Mouse (Mus musculus): Measurements from ENCODE around the gene Grb10.

Grb10 gene

DNA sequence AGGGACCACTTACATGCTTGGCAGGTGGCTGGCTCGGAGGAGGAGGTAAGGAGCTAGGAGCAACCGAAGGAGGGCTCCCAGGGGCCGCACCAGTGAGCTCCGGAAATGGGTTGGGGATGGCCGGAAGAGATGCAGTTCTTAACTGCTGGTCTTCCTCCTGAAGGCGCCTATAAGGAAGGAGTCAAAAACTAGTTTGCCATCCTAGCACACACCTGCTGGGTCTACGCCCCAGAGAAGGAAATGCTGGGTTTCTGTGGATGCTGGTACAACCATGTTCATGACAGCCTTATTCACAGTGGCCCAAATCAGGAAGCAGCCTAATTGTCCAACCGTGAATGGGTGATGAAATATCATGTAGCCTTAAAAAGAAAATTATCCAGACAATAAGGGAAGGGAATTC is 71.0 kb downstream of the Grb10 start:
- no peak for DNase-seq (ENCODE audit: low read depth)

DNA sequence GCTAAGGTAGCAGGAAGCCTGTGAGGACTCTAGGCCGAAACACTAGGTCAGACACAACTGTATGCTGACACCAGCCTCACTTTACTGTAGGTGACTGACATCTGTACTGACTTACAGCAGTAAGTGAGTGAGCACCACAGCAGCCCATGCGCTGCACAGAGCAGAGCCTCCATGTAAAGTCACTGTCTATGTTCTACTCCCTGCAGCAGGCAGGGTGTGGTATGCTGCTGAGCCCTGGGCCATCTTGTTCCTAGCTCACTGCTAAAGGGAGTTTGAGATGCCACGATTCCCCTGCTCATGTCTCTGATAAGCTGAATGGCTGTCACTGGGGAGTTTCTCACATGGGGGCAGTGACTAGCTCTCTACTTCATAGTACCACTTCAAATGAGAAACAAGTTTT is 72.3 kb downstream of the Grb10 start:
- DNase-seq (ENCODE audit: low read depth): no peak

DNA sequence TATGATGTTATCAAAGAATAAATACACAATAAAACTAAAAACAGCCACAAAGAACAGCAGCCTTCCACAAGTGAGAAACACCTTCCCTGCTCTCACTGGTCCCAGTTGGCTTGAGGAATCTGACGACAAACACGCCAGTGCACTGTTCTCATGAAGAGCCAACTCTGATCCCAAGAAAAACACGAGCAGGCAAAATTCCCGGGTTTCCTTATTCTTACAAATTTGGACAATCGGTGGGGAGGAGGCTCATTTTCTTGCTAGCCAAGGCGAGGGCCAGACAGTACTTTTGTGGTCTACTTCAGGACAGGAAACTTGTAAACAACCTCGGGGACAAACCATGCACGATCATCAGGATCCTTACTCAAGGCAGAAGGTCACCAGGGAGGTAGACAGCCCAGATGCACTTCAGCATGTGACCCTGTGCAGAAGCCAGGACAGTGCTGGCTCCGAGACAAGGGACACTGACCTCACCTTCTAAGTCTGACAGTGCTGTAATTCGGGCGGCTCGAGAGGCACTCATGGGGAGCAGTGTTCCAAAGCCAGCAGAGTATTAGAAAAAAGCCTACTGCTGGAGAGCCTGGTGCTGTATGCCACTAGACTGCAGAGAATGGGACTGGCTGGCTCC is 72.9 kb downstream of the Grb10 start:
- no peak for DNase-seq (ENCODE audit: low read depth)

DNA sequence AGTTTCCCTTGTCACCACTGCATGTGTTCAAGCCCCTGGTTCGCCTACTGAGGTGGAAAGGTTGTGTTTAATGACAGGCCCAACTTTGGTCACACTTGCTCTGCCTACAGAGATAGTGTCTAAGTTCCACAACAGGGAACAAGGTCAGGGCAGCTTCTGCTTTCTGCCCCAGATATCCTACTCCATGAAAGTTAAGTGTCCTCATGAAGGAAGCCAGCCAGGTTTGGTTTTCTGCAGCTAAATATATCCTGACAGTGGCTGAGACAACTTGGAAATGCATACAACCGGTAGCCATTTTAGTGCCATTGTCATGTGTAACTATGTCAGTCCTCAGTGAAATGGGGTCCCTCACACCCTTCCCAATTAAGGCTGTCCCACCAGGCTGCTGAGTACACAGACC is 73.8 kb downstream of the Grb10 start:
- no peak for DNase-seq (ENCODE audit: low read depth)

DNA sequence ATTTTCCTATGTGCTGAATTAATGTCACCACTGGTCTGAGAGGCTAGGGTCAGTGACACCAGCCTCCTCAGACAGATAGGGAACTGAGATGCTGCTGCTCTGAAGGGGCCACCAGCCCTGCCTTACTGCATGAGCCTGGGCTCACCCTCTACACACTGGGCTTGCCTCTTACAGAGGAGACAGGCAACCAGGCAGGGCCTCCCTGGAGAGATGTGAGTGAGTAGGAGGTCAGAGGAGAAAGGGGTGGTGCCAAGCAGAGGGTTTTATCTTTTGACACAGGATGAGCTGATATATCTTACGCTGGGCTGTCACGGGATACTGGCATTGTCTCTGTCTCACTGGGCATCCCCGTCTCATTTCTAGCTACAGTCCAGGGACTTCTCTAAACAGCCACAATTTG is 74.9 kb downstream of the Grb10 start:
- DNase-seq (ENCODE audit: low read depth): no peak

DNA sequence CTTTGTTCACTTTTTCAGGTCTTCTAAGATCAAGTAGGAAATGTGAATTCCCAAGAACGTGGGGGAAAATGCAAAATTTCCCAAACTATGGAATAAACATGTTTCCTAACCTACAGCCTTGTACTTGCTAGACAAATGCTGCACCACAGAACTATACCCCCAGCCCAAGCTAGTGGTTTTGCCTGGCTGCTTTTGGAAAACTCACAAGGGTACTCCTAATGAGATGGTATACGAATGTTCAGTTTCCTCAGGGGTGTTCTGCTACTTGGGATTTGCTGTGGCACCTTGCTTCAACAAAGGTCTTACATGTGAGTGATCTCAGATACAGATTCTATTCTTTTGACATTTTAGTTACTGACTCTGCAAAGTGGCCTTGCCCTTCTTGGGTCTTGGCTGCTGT is 75.4 kb downstream of the Grb10 start:
- DNase-seq (ENCODE audit: low read depth): no peak

DNA sequence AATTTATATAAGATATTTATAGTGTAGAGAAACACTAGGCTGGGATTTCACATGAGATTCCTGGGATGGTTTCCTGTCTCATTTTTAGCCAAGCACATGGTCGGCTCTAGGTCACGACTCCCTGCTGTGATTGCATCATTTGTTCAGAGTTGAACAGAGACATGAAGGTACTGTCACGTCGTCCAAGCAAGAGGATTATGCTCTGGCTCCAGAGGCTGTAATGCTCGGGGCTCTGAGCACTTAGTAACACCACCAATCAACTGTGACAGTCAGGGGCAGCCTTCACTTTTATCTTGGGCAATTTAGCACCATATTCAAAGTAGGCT is 75.9 kb downstream of the Grb10 start:
- no peak for DNase-seq (ENCODE audit: low read depth)

DNA sequence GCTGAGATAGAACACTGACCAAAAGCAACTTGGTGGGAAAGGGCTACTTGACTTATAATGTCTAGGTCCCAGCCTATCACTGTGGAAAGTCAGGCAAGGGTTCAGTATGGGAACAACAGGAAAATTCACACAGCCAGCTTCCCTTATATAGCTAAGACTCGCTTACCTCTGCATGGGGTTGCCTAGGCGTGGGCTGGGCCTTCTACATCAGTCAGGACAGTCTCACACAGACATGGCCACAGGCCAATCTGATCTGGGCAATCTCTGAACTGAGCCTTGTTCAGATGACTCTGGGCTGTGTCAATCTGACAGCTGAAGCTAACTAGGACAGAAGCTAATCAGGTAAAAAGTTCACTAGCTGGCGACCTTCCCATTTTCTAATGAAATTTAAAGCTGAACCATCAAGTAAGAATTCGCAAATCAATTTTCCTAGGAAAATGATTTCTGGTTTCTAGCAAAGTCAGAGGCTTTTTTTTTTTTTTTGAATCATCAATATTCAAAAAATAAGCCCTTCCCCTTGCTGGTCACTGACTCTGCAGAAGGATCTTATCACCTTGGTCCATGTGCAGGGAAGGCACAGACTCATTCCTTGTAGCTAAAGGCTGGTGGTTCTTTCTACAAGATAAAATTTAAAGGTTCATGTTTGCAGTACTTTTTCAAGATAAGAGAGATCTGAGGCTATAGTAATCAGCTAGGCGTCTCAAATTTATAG is 76.4 kb downstream of the Grb10 start:
- no peak for DNase-seq (ENCODE audit: low read depth)

DNA sequence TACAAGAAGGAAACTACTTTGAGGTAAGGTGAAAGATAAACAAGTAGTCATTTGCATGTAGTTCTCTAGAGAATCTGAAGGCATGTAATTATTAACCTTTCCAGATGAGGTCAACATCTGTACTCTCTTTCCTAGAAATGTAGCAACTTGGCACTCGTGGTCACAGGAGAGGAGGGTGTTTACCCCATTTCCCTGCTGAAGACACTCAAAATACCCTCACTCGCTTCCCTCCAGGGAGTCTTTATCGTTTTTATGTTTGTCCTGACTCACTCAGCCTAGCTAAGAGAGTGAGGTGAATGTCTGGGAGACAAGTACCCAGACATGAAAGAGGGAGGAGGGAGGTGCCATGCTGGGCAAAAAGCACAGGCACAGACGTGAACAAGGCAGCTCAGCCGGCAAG is 77.6 kb downstream of the Grb10 start:
- no peak for DNase-seq (ENCODE audit: low read depth)

DNA sequence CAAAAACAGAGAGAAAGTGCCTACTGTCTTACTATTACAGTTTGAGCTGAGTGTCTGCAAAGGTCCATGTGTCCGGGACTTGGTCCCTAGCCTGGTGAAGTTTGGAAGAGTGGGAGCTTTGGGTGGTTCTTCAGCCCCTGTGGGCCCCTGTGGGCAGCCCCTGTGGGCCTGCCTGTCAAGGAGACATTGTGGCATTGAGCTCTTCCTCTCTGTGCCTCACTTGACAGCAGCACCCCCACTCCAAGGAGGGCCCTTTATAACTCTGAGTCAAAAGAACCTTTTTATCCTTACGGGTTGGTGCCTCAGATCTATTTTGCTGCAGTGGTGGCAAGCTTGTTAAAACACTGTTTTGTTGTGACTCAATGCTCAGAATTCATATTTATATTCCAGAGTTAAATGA is 78.3 kb downstream of the Grb10 start:
- DNase-seq (ENCODE audit: low read depth): no peak

DNA sequence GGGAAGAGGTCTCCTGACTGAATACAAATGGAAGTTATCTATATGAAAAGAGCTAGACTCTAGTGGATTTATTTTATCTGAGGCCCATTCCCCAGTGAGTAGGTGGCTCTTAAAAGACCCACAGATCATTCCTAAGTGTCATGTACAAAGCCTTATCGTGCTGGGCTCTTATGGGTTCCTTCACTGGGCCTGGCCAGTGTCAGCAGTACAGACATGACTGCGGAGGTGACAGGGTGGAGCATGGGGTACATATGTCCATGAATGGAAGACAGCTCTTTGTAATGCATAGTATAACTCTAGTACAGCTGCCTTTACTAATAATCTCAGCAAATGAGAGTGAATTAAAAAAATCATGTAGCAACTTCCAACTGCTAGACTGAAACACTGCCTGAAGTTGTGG is 80.0 kb downstream of the Grb10 start:
- no peak for DNase-seq (ENCODE audit: low read depth)

DNA sequence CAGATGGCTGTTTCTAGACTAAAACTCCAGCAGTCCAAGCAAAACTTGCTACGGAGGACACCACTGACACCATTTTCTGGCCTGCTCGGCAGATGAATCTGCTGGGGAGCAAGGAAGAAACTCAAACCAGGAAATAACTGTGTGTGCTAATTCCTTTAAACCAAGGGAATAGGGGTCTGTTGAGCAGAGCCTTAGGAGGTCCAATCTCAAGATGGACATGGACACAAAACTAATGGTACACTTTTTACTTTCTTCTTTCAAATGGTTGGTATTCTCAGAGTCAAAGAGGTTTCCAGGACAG is 80.5 kb downstream of the Grb10 start:
- DNase-seq (ENCODE audit: low read depth): no peak

DNA sequence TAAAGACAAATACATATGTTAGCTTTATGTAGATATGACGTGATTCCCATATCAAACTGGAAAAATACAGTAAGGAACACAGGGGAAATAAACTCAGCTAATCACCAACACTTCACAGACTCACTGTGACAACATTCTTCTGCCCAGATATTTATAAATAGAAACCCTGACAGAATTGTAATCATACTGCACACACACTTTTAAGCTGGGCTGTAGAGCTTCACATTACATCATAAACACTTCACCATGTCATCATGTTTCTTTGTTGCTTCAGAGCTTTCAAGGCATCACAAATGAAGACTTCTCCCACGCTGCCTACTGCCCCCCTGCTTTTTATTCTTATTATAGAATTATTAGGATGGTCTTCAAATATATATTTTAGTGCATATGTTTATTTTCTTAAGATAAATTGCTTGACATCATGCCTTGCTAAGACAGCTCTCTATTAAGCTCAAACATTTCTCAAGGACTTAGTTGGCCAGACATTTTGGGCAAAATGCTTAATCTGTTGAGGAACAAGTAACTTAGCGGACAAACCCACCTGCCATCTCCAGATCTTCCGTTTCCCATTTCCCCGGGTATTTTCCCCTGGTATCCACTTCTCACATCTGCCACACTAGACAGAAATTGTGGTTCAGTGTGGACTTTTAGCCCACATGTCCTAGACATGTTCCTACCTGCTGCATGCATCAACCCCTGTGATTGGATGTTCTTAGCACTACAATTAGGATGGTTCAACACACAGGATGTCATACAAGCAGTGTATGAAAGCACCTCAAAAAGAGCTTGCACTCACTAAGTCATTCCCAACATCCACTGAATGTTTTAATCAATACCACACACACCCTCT is 81.0 kb downstream of the Grb10 start:
- DNase-seq (ENCODE audit: low read depth): no peak

DNA sequence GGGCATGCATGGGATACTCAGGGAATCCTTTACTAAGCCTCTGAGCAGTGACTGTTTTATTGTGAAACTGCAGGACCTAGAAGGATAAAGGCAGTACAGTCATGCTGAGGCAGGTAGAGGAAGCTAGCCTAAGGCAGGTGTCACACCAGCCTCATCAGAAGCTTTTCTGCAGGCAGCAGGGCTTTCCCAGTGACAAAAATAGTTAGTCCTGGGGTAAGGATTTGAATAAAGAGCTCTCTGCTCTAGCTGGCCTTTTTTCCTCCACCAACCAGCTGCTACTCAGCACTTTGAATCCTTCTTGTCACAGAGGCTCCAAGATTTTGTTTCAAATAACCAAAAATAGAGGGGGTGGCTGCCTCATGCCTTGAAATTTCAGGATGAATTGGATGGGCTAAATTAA is 82.7 kb downstream of the Grb10 start:
- no peak for DNase-seq (ENCODE audit: low read depth)

DNA sequence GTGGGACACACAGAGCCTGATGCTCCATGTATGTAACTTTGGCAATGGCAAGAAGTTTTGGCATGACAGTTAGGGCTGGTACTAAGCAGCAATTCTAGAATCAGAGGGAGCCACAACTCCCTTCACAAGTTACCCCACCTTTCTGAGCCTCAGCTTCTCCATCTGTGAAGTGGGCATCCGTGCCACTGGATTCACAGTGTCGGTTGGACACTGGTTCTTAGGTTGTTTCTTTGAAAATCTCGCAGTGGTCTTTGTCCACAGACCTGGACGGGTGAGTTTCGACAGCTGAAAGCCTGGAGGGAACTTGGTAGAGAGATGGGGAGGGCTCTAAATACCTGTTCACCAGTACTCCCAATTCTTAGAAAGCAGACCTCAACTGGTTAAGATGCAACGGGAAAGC is 83.9 kb downstream of the Grb10 start:
- no peak for DNase-seq (ENCODE audit: low read depth)

DNA sequence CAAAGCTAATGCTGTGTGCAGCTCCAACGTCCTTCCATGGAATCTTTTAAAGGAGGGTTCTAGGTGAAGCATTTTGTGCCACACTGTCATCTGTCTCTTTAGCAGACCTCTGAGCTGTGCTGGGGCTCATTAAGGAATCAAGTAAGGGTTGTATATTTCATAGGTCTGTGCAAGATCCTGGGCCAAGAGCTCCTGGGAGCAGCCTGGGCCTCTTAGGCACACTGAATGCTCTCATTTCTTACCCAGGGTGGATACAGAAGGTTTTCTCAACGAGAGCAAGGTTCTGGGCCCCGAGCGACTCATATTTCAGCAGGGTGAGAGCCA is 84.4 kb downstream of the Grb10 start:
- DNase-seq (ENCODE audit: low read depth): no peak

DNA sequence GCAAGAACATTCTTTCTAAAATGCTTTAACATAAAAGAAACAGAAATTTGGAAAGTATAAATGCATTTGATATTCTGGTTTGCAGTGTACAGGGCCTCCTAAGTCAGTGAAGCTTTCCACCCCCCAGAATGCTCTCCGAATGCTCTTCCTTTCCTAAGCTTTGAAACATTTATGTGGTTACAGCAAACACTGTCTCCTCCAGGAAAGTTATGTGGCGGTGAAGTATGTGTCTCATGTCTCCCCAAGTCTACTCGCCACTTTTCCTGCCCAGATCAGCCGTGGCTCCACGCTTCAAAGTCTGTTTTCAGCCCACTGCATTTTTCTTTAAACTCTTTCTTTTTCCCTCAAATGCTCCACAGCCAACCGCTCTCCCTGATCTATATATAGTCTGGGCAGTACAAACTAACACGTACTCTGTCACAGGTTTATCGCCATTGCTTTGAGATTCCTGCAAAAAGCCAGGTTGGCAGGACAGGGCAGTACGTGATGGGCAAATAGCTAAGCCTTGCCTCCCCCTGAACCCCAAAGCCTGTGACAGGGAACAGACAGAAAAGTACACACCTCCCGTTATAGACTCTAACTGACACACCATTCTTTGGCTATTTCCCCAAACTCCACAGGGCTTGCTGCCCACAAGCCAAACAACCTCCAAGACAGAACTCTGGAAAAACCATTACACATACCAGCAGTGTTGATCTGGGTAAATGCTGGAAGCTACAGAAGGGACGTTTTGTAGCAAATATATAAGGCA is 84.9 kb downstream of the Grb10 start:
- no peak for DNase-seq (ENCODE audit: low read depth)

DNA sequence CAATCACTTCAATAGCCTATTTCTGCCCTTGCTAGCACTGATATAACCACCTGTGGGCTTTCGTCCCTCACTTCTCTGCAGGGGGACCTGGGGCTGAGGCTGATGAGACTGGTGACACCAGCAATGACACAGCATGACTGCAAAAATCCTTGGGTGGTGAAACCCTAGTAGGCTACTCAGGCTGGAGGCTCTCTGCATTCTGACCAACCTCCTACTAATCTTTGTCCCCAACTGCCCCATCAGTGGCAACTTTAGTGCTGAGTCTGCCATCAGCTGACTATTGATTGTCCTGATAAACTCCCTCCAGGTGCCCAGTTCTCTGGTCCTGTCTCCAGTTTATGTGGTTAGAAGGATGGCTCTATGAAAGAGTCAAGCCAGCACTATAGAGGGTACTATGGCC is 85.9 kb downstream of the Grb10 start:
- DNase-seq (ENCODE audit: low read depth): no peak

DNA sequence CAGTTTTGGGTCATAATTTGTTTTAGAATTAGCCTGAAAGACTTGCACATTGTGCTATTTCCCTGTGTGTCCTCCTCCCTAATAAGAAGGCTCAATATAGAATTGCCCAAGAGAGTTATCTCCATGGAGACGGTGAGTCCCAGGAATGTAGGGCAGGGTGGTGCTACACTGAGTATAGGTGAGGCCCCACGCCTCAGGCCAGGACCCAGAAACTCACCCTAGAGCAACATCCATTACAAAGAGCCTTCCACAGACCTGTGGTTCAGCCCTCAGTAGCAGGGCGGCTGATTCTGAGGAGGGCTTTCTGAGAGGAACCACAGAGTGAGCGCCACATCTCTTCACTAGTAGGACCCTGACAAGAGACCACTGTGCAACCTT is 89.5 kb downstream of the Grb10 start:
- no peak for DNase-seq (ENCODE audit: low read depth)

DNA sequence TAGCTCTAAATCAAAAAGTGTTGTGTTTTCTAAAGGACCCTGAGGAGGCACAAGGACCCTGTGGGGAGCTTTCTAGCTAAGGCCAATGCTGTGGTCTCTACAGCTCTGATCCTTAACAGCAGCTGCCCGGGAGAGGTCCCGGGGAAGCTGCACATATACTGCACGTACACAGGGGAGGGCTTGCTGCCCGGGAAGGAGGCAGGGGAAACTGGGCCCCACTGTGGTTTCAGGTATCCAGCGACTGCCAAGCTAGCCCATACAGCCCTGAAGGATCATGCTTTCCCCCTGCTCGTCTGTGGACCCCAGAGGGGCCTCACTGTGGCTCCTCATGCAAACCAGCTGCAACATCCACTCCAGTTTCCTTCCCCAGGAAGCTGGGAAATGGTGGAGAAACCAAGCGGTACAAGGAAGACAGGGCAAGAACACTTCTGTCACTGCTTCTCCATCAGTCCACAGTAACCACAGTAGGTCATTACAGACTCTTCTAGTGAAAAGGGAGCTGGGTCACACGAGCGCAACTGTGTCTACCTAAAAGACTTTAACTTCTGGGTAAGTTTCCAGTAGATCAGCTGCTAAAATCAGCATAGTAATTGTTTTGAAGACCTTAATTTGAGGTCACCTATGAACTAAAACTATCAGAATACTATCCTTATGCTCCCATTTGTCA is 90.0 kb downstream of the Grb10 start:
- DNase-seq (ENCODE audit: low read depth): no peak

DNA sequence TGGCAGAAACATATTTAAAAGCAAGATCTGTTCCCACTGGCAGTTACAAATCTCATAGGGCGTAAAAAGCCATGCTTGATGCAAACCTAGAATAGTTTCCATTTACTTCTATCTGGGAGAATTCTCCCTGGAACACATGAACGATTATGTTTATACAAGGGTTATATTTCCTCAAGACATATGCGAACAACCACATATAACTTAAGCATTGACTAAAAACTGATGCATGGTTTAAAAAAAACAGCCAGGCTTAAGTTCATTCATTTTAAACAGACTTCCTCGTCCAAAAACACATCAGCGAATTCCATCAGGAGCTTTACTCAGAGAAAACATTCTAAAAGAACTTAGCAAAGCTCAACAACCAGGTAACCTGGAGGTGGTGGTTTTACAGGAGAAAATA is 90.6 kb downstream of the Grb10 start:
- DNase-seq (ENCODE audit: low read depth): no peak

DNA sequence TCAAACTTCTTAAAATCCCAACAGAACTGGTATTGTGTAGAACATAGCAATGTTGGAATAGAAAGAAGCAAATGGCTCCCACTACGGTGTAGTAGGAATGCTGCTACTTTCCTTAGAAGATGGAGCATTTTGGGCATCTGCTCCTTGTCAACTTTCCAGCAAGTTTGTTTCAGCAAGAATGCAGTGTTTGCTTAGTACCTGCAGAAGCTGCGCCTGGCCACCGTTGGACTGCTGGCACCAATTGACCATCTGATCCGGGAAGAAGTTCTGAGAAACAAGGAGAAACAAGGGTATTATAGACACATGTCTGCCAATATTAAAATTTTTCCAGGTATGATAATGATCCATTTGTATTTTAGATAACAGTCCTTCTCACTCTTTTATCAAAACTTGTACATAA is 92.7 kb downstream of the Grb10 start:
- DNase-seq (ENCODE audit: low read depth): no peak

DNA sequence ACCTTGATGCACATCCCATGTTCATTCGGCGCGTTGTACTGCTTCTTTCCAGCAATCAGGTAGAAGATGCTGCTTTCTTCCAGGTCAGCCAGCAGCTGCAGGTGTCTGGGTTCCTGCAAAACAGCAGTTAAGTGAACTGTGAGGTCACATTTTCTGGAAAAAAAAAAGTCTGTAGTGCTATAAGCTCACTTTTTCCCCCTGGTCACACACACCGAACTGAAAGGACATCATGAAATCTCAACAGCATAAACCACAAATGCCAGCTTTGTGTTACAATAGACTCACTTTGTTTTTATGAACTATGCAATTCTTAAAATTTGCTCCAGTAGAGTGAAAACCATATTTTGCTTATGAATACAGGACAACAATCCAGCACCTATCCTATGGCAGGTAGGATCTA is 93.7 kb downstream of the Grb10 start:
- no peak for DNase-seq (ENCODE audit: low read depth)
